Mouse (Mus musculus) c-Kit-positive CD71-negative TER-119-negative erythroid progenitor cells, embryonic 14.5 days (primary cell): ENCODE results near the gene Fetub.
"Not testable (repeated sequence)": the region's sequence is repeated elsewhere in the genome, so short reads cannot be mapped to it uniquely, and the experiment has no call there.

ENCODE experiments used
- DNase-seq: peaks from one replicate; pipeline ENCODE4 v3.0.0-alpha.2; 2013; ENCODE audit warnings: low read depth

Fetub gene

DNA sequence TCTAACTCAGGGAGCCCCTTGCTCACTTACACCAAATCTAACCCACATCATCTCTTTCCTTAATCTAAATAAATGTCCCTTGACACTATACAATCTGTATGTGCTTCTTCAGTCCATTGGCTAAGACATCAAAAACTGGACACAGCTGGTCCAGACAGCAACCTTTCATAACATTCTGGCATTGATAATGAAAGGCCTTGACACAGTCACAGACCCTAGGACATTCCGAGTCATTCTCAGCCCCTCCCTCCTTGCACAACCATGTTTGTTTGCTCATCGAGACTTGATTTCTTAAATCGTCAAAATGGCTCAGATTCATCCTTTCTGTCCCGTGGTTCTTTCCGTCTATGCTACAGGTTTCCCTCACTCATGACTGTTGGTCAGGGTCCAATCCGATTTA is 8.8 kb upstream of the Fetub start:
- no peak for DNase-seq

- DNase-seq, result no peak
Measured at GRCm38 (mm10) chr16:22911986-22912385, 6.1 kb upstream of the Fetub start.

DNA sequence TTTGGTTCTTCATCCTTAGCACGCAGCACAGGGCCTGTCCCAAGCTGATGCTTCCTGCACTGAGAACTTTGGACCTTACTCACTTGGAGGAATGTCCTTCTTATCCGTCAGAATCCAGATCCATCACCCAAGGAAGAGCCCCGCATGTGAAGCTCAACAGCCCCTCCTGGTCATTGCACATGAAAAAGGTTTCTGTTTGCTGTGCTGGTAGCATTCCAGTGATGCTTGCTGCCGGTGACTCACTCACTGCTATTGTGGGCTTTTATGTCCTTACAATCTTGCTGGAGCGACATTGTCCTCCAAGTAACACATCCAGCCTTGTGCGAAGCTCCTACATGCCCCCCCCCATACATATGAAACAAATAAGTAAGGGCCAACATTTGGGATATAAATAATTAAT is 5.2 kb upstream of the Fetub start:
- DNase-seq, result no peak

- no peak for DNase-seq
Measured at GRCm38 (mm10) chr16:22914276-22914675, 3.9 kb upstream of the Fetub start.

GRCm38 (mm10) chr16:22918664-22919312 is 654 bp downstream of the Fetub start:
- DNase-seq, result no peak

GRCm38 (mm10) chr16:22919971-22920854 is 2.1 kb downstream of the Fetub start:
- peak; percentile 13 for DNase-seq

GRCm38 (mm10) chr16:22921761-22922160 is 3.6 kb downstream of the Fetub start:
- DNase-seq, result no peak

DNA sequence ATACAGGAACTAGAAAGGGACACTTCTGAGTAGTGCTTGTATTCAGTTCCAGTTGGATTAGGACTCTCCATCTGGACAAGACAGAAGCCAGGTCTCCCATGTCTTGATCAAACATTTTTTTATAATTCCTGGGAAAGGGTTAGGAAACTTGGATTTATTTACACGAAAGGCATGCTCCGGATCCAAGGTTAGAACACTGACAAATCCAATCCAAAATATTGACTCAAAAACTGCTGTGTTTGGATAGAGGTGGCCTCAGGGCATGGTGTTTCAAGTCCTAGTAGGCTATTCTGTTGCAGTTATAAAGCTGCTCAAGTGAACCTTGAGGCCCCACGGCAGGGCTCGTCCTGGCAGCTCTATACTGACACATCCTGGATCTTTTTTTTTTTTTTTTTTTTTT is 4.3 kb downstream of the Fetub start:
- DNase-seq, result no peak

DNA sequence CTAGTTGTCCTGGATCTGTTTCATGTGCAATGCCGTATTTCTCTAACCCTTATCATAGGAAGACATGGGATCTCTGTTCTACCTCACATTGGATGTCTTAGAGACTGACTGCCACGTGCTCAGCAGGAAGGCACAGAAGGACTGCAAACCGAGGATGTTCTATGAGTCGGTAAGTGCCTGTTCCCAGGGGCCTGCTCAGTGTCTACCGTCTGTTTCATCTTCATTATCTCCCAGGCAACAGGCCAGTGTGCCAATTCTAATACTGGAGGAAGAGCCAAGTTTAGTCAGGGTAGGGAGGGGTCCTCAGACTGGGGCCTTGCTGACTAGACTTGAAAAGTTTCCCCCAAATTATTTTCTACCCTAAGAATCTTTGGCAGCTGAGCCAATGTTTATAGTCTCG is 11.4 kb downstream of the Fetub start:
- DNase-seq, result no peak

- no peak for DNase-seq
Measured at GRCm38 (mm10) chr16:22931431-22932200, 13.5 kb downstream of the Fetub start.

GRCm38 (mm10) chr16:22937631-22938030 is 19.5 kb downstream of the Fetub start:
- no peak for DNase-seq

DNA sequence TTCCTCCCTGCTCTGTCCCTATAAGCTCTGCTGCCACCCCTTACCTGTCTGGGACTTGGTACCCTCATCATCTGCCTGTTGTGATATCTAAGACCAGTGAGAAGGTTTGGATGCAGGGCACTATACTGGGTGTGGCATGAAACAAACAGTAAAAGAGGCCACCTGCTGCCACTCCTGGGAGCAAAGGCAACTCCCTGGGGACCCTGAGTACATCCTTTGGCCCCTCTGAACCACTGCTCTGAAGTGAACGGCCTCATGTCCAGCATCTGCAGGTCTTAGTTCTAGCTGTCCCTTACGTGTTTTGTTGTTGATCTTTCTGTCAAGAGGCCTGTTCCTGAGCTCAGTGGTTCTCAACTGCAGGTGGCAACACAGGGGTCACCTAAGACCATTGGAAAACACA is 20.4 kb downstream of the Fetub start:
- DNase-seq, result no peak

- DNase-seq, result no peak
Measured at GRCm38 (mm10) chr16:22939120-22939695, 21.1 kb downstream of the Fetub start.

- DNase-seq, result not testable (repeated sequence)
Measured at GRCm38 (mm10) chr16:22941825-22942476, 23.8 kb downstream of the Fetub start.

- no peak for DNase-seq
Measured at GRCm38 (mm10) chr16:22947371-22947770, 29.2 kb downstream of the Fetub start.

DNA sequence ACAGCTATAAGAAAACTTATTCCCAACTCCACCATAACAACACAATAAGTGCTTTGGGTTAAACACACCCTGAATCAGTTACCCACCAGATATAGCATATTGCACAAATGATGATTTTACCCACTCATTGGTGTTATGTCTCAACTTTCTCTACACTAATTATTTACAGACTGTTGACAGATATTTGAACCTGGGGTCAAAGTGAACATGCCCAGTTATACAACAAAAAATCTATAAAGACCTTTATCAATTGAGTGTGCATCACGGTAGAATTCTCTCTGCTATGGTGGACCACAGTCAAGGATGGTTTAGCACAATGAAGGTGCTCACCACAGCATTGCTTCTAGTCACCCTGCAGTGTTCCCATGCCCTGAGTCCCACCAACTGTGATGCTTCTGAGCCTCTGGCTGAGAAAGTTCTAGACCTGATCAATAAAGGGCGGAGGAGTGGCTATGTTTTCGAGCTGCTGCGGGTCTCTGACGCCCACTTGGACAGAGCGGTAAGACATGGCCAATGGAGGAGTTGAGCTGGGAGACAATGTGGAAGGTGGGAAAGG is 32.8 kb downstream of the Fetub start, which contains the start of gene Hrg:
Hrg (plus strand) TSS at position 233 of the 556 bp plus-strand sequence.
- no peak for DNase-seq

- no peak for DNase-seq
Measured at GRCm38 (mm10) chr16:22953069-22953468, 34.9 kb downstream of the Fetub start.

GRCm38 (mm10) chr16:22955397-22956084 is 37.4 kb downstream of the Fetub start:
- no peak for DNase-seq

- DNase-seq, result no peak
Measured at GRCm38 (mm10) chr16:22956085-22956439, 37.9 kb downstream of the Fetub start.

GRCm38 (mm10) chr16:22961073-22961472 is 42.9 kb downstream of the Fetub start:
- no peak for DNase-seq

GRCm38 (mm10) chr16:22962256-22962655 is 44.1 kb downstream of the Fetub start:
- no peak for DNase-seq
